Mouse (Mus musculus) midbrain, embryonic 15.5 days (tissue): ENCODE data around the gene Sdhaf3. TPM values are rescaled to one million over a fixed set of nuclear protein-coding genes. Genes with fewer than 3 reads are reported as not detected.

Source experiments
- ATAC-seq: fragments of 200-750 bp; cut with Nextera tagmentation; replicated peaks from 2 replicates; pipeline ENCODE4 v1.8.0; 2017; ENCODE audit warnings: moderate TSS enrichment
- H3K27ac ChIP-seq: fragments of 300-500 bp; sonication (generic); 2 replicates; pipeline ENCODE4 v1.5.1; 2015; ENCODE audit warnings: mild to moderate bottlenecking, inconsistent platforms
- H3K27me3 ChIP-seq: fragments of 300-500 bp; sonication (generic); replicated peaks from 2 replicates; pipeline ENCODE4 v1.6.1; 2015; ENCODE audit warnings: inconsistent platforms
- H3K36me3 ChIP-seq: fragments of 300-500 bp; sonication (generic); replicated peaks from 2 replicates; pipeline ENCODE4 v1.6.1; 2015; ENCODE audit warnings: inconsistent platforms
- H3K4me1 ChIP-seq: fragments of 300-500 bp; sonication (generic); 2 replicates; pipeline ENCODE4 v1.6.1; 2015; ENCODE audit warnings: inconsistent platforms
- H3K4me2 ChIP-seq: fragments of 300-500 bp; sonication (generic); 2 replicates; pipeline ENCODE4 v1.6.1; 2015; ENCODE audit warnings: inconsistent platforms, mild to moderate bottlenecking, moderate library complexity
- H3K4me3 ChIP-seq: fragments of 300-500 bp; sonication (generic); 2 replicates; pipeline ENCODE4 v1.5.1; 2015; ENCODE audit warnings: mild to moderate bottlenecking, inconsistent platforms
- H3K9ac ChIP-seq: fragments of 300-500 bp; sonication (generic); 2 replicates; pipeline ENCODE4 v1.6.1; 2015; ENCODE audit warnings: mild to moderate bottlenecking, inconsistent platforms
- H3K9me3 ChIP-seq: fragments of 300-500 bp; sonication (generic); 2 replicates; pipeline ENCODE4 v1.6.1; 2016; ENCODE audit warnings: inconsistent platforms
- WGBS: fragments of 180-500 bp; shearing (Covaris S2); methylation state at CpG from one replicate; pipeline ENCODE4 v1.1.7; 2015; ENCODE audit warnings: mixed read lengths; 5-methylcytosine and 5-hydroxymethylcytosine counted together
- polyA plus RNA-seq: library from polyadenylated mRNA; unstranded; fragments of >200 nt; fragmentation: Nextera tagmentation; extraction: Ambion mirVana; gene quantifications from 2 replicates; pipeline ENCODE4 v1.2.1, GENCODE M21; 2015

The Sdhaf3 gene
- polyA plus RNA-seq, 1 experiment from 2014 or later = 6.9 TPM

DNA sequence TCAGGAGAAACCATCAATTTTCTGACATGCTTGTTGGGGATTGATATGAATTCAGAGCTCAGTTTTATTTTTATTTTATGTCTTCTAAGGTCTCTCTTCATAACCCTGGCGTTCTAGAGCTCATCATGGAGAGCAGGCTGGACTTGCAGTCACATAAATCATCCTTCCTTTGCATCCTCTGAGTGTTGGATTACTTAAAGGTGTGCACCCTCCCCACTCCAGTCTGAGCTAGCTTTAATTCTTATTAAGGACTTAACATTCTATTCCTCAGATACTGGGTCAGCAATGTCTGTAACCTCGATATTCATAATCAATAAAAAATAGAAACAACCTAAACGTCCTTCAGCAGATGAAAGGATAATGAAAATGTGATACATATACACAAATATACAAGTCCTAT is 126.2 kb downstream of the Sdhaf3 start:
- no peak overlapping the region for H3K27ac ChIP-seq
- 44% methylated on average over 3 of the region's 3 CpGs for WGBS

DNA sequence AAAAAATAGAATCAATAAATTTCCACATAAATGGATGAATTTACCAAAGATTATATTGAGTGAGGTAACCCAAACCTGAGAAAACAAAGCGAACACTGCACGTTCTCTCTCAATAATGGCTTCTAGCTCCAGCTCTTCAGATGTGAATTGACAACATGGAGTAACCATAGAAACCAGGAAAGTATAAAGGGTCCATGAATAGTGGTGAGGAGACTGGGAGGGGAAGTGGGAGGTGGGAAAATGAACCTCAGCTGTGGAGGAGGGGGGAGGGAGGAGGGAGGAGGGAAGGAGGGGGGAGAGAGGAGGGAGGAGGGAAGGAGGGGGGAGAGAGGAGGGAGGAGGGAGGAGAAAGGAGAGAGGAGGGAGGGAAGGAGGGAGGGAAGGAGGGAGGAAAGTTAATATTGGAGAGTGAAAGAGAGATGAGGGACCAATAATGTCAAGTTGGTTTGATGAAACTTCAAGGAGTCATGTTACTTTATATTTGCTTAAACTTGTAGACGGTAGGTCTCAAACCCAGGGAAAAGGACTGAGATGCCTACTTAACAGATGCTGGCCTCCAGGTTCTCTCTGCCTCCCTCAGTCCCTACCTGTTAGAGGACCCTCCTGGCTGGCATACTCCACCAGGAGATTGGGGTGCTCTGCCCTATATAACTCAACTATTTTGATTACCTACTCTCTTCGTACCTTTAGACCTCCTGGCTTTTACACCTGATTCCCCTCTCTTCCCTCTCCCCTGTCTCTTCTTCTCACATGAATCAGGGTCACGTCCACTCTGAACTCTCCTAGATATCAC is 126.9 kb downstream of the Sdhaf3 start:
- ATAC-seq = peak; percentile 89
- Histone ChIP-seq H3K27ac (no peak overlapping the region), H3K4me1 (no peaks in the 10 kb centered on the region; the same call in 1 of the 2 replicates), H3K9ac (no peak overlapping the region), H3K9me3 (no peaks in the 10 kb centered on the region), H3K4me2 (no peak overlapping the region), H3K36me3 (no peaks in the 10 kb centered on the region), H3K27me3 (no peaks in the 10 kb centered on the region), H3K4me3 (no peak overlapping the region)
- WGBS = 61% methylated on average over 5 of the region's 5 CpGs

More for the DNA sequence above, 126.2 kb downstream of the Sdhaf3 start:
- Histone ChIP-seq H3K36me3 (no peaks in the 10 kb centered on the region), H3K9ac (no peak overlapping the region), H3K4me3 (no peak overlapping the region), H3K9me3 (no peaks in the 10 kb centered on the region), H3K27me3 (no peaks in the 10 kb centered on the region), H3K4me2 (no peak overlapping the region), H3K4me1 (no peaks in the 10 kb centered on the region; the same call in 1 of the 2 replicates)
- ATAC-seq = peak; percentile 64

DNA sequence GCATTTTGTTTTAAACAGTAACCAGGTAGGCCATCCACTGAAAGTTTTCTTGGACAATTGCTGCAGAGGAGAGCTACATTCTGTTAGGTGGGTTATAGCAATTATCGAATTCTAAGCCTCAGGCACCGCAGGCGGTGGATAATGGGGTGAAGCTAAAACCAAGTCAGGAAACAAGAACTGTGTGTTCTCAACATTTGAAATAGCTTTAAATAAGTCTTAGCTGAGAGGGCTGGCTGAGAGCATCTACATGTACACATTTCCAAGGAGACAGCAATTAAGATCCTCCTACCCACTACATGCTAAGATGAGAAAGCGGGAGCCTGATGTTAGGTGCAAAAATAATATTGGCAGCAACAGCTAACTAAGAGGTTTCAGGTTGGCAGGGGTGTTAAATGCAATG is 127.9 kb downstream of the Sdhaf3 start:
- Histone ChIP-seq H3K4me1 (no peaks in the 10 kb centered on the region; the same call in 1 of the 2 replicates), H3K4me2 (no peak overlapping the region), H3K36me3 (no peaks in the 10 kb centered on the region), H3K9me3 (no peaks in the 10 kb centered on the region), H3K27ac (no peak overlapping the region), H3K4me3 (no peak overlapping the region), H3K9ac (no peak overlapping the region), H3K27me3 (no peaks in the 10 kb centered on the region)
- WGBS = 91% methylated on average over 4 of the region's 4 CpGs
- ATAC-seq = no peak

GRCm38 (mm10) chr6:7084370-7084769 is 128.6 kb downstream of the Sdhaf3 start:
- Histone ChIP-seq H3K27ac (no peak overlapping the region), H3K9me3 (no peaks in the 10 kb centered on the region), H3K9ac (no peak overlapping the region), H3K4me3 (no peak overlapping the region), H3K4me1 (no peaks in the 10 kb centered on the region; the same call in 1 of the 2 replicates), H3K27me3 (no peaks in the 10 kb centered on the region), H3K36me3 (no peaks in the 10 kb centered on the region), H3K4me2 (no peak overlapping the region)
- 73% methylated on average over 2 of the region's 2 CpGs for WGBS
- no peak for ATAC-seq

DNA sequence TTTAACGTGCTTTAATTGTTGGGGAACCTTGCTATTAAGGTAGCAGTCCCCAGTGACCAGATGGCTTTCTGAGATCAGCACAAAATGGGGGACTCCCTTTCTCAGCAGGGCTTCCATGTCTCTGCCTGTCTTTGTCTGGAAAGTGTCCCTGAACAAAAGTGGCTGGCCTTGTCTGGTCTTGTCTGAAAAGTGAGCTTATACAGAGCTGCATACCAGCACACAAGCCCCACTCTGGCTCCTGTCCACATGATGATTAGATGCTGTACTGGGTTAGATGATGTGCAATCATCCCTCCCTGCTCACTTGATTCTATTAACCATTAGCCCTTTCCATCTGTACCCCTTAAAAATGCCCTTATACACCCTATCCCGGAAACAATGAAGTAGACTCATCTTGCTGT is 129.7 kb downstream of the Sdhaf3 start:
- H3K9me3 ChIP-seq = no peaks in the 10 kb centered on the region
- no peaks in the 10 kb centered on the region for H3K27me3 ChIP-seq
- no peaks in the 10 kb centered on the region; the same call in 1 of the 2 replicates for H3K4me1 ChIP-seq
- H3K9ac ChIP-seq = no peak overlapping the region
- WGBS = 82% methylated on average over 2 of the region's 2 CpGs
- H3K27ac ChIP-seq = no peak overlapping the region
- no peak overlapping the region for H3K4me3 ChIP-seq
- no peak for ATAC-seq
- H3K4me2 ChIP-seq = no peak overlapping the region
- no peaks in the 10 kb centered on the region for H3K36me3 ChIP-seq

GRCm38 (mm10) chr6:7092094-7092493 is 136.3 kb downstream of the Sdhaf3 start:
- no peak overlapping the region for H3K27ac ChIP-seq
- 84% methylated on average over 1 of the region's 1 CpGs for WGBS
- no peak overlapping the region for H3K4me3 ChIP-seq
- H3K36me3 ChIP-seq = no peaks in the 10 kb centered on the region
- no peak for ATAC-seq
- no peak overlapping the region for H3K4me2 ChIP-seq
- no peaks in the 10 kb centered on the region for H3K9me3 ChIP-seq
- no peak overlapping the region for H3K9ac ChIP-seq
- no peaks in the 10 kb centered on the region for H3K4me1 ChIP-seq
- no peaks in the 10 kb centered on the region for H3K27me3 ChIP-seq

Other genes starting within 250 kb of the Sdhaf3 start
- gene Dlx6, start 92.7 kb upstream of the Sdhaf3 start, polyA plus RNA-seq = 2.4 and 3.6 TPM in 2 replicates
- gene Dlx5, start 73.9 kb upstream of the Sdhaf3 start, polyA plus RNA-seq = 14.8 and 19.0 TPM in 2 replicates